Mouse (Mus musculus): Measurements from ENCODE around the gene Ppp1r14d. TPM values are rescaled to one million over a fixed set of nuclear protein-coding genes. Genes with fewer than 3 reads are reported as not detected.
A peak's percentile ranks its signal among the peaks of the same experiment; 100 is the strongest.

Ppp1r14d gene
- total RNA-seq (2017) = not detected in 2 replicates

GRCm38 (mm10) chr2:119229775-119230704 is at the start of gene Ppp1r14d:
Ppp1r14d (minus strand) TSS chr2:119229906.
- no peak for ATAC-seq (replicated peaks; ENCODE audit: low read depth, poor library complexity, severe bottlenecking)

GRCm38 (mm10) chr2:119277810-119278209 is 48.1 kb upstream of the Ppp1r14d start:
- ATAC-seq (replicated peaks; ENCODE audit: low read depth, poor library complexity, severe bottlenecking) = no peak

GRCm38 (mm10) chr2:119276926-119277325 is 47.2 kb upstream of the Ppp1r14d start:
- ATAC-seq (replicated peaks; ENCODE audit: low read depth, poor library complexity, severe bottlenecking) = no peak

GRCm38 (mm10) chr2:119274126-119274525 is 44.4 kb upstream of the Ppp1r14d start:
- ATAC-seq (replicated peaks; ENCODE audit: low read depth, poor library complexity, severe bottlenecking) = no peak

- ATAC-seq (replicated peaks; ENCODE audit: low read depth, poor library complexity, severe bottlenecking) = peak; percentile 97
These were observed 41.1 kb upstream of the Ppp1r14d start, which contains the start of gene Rhov for GRCm38 (mm10) chr2:119270643-119271331. Rhov (minus strand) TSS chr2:119271272.

GRCm38 (mm10) chr2:119270286-119270642 is 40.6 kb upstream of the Ppp1r14d start:
- no peak for ATAC-seq (replicated peaks; ENCODE audit: low read depth, poor library complexity, severe bottlenecking)

- no peak for ATAC-seq (replicated peaks; ENCODE audit: low read depth, poor library complexity, severe bottlenecking)
These were observed 34.1 kb upstream of the Ppp1r14d start for GRCm38 (mm10) chr2:119263813-119264212.

GRCm38 (mm10) chr2:119262978-119263377 is 33.3 kb upstream of the Ppp1r14d start:
- peak; percentile 96 for ATAC-seq (replicated peaks; ENCODE audit: low read depth, poor library complexity, severe bottlenecking)

- ATAC-seq (replicated peaks; ENCODE audit: low read depth, poor library complexity, severe bottlenecking) = no peak
These were observed 31.6 kb upstream of the Ppp1r14d start for GRCm38 (mm10) chr2:119261326-119261725.

GRCm38 (mm10) chr2:119260518-119260917 is 30.8 kb upstream of the Ppp1r14d start:
- no peak for ATAC-seq (replicated peaks; ENCODE audit: low read depth, poor library complexity, severe bottlenecking)

- no peak for ATAC-seq (replicated peaks; ENCODE audit: low read depth, poor library complexity, severe bottlenecking)
These were observed 25.3 kb upstream of the Ppp1r14d start for GRCm38 (mm10) chr2:119254976-119255375.

GRCm38 (mm10) chr2:119250826-119251478 is 21.2 kb upstream of the Ppp1r14d start:
- peak; percentile 89 for ATAC-seq (replicated peaks; ENCODE audit: low read depth, poor library complexity, severe bottlenecking)

- ATAC-seq (replicated peaks; ENCODE audit: low read depth, poor library complexity, severe bottlenecking) = no peak
These were observed 20.7 kb upstream of the Ppp1r14d start for GRCm38 (mm10) chr2:119250377-119250776.

- 0 out of 2 replicates have a peak, but pooled peaks have one; percentile 15 for ATAC-seq (replicated peaks; ENCODE audit: low read depth, poor library complexity, severe bottlenecking)
These were observed 19.9 kb upstream of the Ppp1r14d start for GRCm38 (mm10) chr2:119249592-119250061.

GRCm38 (mm10) chr2:119247904-119248303 is 18.2 kb upstream of the Ppp1r14d start:
- no peak for ATAC-seq (replicated peaks; ENCODE audit: low read depth, poor library complexity, severe bottlenecking)

- ATAC-seq (replicated peaks; ENCODE audit: low read depth, poor library complexity, severe bottlenecking) = no peak
These were observed 15.5 kb upstream of the Ppp1r14d start for GRCm38 (mm10) chr2:119245246-119245645.

GRCm38 (mm10) chr2:119242548-119242947 is 12.8 kb upstream of the Ppp1r14d start:
- no peak for ATAC-seq (replicated peaks; ENCODE audit: low read depth, poor library complexity, severe bottlenecking)

GRCm38 (mm10) chr2:119240819-119241186 is 11.1 kb upstream of the Ppp1r14d start:
- ATAC-seq (replicated peaks; ENCODE audit: low read depth, poor library complexity, severe bottlenecking) = no peak

GRCm38 (mm10) chr2:119240075-119240818 is 10.5 kb upstream of the Ppp1r14d start:
- peak; percentile 13; the same call in 1 of the 2 replicates for ATAC-seq (replicated peaks; ENCODE audit: low read depth, poor library complexity, severe bottlenecking)

GRCm38 (mm10) chr2:119238671-119239070 is 9.0 kb upstream of the Ppp1r14d start:
- ATAC-seq (replicated peaks; ENCODE audit: low read depth, poor library complexity, severe bottlenecking) = no peak
